Mouse (Mus musculus): ENCODE results near the gene Ccdc106. TPM values are rescaled to one million over a fixed set of nuclear protein-coding genes. Genes with fewer than 3 reads are reported as not detected.

Ccdc106 gene
- total and polyA plus RNA-seq, 3 experiments, result 0.25 to 0.53 TPM; not detected in 1

DNA sequence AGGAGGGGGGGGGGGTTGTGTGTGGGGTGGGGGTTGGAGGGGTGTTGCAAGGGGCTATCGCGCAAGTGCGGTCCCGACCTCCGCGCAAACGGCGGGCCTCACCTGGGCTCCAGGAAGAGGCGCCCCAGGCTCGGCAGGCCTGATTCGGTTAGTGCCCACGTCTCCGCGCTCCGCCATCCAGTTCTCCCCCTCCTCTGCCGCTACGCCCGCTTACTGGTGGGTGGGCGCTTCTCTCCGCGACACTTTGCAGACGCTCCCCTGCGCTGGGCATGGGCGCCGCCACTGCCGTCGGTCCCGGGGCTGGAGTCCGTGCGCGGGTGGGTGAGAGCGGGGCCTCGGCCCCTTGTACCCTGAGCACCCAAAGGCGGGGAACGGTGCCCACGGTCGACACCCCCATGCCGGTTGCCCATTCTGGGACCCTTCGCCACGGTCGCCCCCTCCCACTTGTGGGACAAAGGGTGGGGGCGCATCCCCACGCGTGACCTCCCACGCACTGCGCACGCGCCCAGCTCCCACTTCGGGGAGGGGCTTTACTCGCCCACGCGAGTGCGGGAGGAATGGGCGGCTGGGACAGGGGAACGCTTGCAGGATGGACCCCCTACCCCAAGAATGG is 36.4 kb downstream of the Ccdc106 start:
- Histone ChIP-seq H3K36me3 (ENCODE audit: control insufficient read depth, insufficient read depth, low read length) (no peaks in the 10 kb centered on the region), H3K27me3 (ENCODE audit: control insufficient read depth, insufficient read depth, low read length) (peaks cover 20% of the 10 kb centered on the region), H3K9ac (ENCODE audit: low read depth, low read length) (no peak overlapping the region), H3K27ac (no peak overlapping the region), H3K79me2 (replicated peaks; ENCODE audit: control insufficient read depth, insufficient read depth, low read length) (no peaks in the 10 kb centered on the region), H3K4me3 (no peak overlapping the region), H3K4me1 (ENCODE audit: control insufficient read depth, insufficient read depth, low read length) (peaks cover 3% of the 10 kb centered on the region)
- no peak for TF ChIP-seq POLR2A (IDR thresholded peaks at IDR 0.05; ENCODE audit: insufficient read depth, low read depth, low read length)
- no peak for TF ChIP-seq CTCF (IDR thresholded peaks at IDR 0.05)
- no peak for TF ChIP-seq EP300 (IDR thresholded peaks at IDR 0.05; ENCODE audit: insufficient read depth, low read depth, low read length)
- intact Hi-C loops (cut with DNase I), result no loop called here
- DNase-seq, result no peak
- 4% methylated on average over 53 of the region's 55 CpGs for WGBS

DNA sequence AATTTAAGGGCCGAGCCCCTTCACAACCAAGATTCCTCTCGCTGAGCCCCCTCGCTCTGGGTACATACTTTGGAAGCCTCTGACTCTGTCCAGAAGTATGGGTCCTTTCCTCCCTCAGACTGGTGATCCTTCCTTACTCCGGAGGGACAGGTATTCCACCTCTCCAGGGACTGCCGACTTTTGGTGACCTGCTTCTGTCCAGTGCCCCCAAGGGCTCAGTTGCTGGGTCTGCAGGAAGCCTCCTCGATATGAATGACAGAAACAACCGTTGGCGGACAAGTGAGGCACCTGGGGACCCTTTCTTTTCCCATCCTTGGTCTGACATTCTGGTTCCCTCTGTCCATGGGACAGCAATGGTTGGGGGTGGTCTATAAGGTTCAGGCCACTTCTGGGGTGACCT is 37.0 kb downstream of the Ccdc106 start:
- Histone ChIP-seq H3K27me3 (ENCODE audit: control insufficient read depth, insufficient read depth, low read length) (peaks cover 20% of the 10 kb centered on the region), H3K4me1 (ENCODE audit: control insufficient read depth, insufficient read depth, low read length) (peaks cover 3% of the 10 kb centered on the region), H3K36me3 (ENCODE audit: control insufficient read depth, insufficient read depth, low read length) (no peaks in the 10 kb centered on the region), H3K4me3 (no peak overlapping the region), H3K27ac (no peak overlapping the region), H3K79me2 (replicated peaks; ENCODE audit: control insufficient read depth, insufficient read depth, low read length) (no peaks in the 10 kb centered on the region), H3K9ac (ENCODE audit: low read depth, low read length) (no peak overlapping the region)
- TF ChIP-seq EP300 (IDR thresholded peaks at IDR 0.05; ENCODE audit: insufficient read depth, low read depth, low read length), result no peak
- no peak for TF ChIP-seq POLR2A (IDR thresholded peaks at IDR 0.05; ENCODE audit: insufficient read depth, low read depth, low read length)
- no peak for TF ChIP-seq CTCF (IDR thresholded peaks at IDR 0.05)
- DNase-seq, result no peak
- intact Hi-C loops (cut with DNase I), result no loop called here
- 36% methylated on average over 8 of the region's 8 CpGs for WGBS

DNA sequence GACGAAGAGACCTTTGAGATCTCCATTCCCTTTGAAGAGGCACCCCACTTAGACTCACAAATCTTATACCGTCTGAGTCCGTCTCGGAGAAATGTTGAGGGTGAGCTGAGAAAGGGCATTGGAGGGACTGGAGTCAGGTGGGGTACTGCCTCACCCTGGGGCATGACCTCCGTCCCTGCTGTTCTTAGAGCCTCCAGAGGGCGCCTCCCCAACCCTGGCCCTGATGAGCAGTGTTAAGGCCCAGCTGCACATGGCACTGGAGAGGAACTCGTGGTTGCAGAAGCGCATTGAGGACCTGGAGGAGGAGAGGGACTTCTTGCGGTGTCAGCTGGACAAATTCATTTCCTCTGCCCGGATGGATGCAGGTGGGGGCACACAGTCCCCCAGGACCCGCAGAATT is 37.5 kb downstream of the Ccdc106 start:
- Histone ChIP-seq H3K4me1 (ENCODE audit: control insufficient read depth, insufficient read depth, low read length) (peaks cover 2% of the 10 kb centered on the region; the same call in 1 of the 2 replicates), H3K4me3 (no peak overlapping the region), H3K27ac (no peak overlapping the region), H3K27me3 (ENCODE audit: control insufficient read depth, insufficient read depth, low read length) (peaks cover 20% of the 10 kb centered on the region), H3K36me3 (ENCODE audit: control insufficient read depth, insufficient read depth, low read length) (no peaks in the 10 kb centered on the region), H3K9ac (ENCODE audit: low read depth, low read length) (no peak overlapping the region), H3K79me2 (replicated peaks; ENCODE audit: control insufficient read depth, insufficient read depth, low read length) (no peaks in the 10 kb centered on the region)
- intact Hi-C loops (cut with DNase I), result no loop called here
- TF ChIP-seq CTCF (IDR thresholded peaks at IDR 0.05), result no peak
- no peak for TF ChIP-seq EP300 (IDR thresholded peaks at IDR 0.05; ENCODE audit: insufficient read depth, low read depth, low read length)
- TF ChIP-seq POLR2A (IDR thresholded peaks at IDR 0.05; ENCODE audit: insufficient read depth, low read depth, low read length), result no peak
- DNase-seq, result no peak
- WGBS, result 38% methylated on average over 11 of the region's 11 CpGs

DNA sequence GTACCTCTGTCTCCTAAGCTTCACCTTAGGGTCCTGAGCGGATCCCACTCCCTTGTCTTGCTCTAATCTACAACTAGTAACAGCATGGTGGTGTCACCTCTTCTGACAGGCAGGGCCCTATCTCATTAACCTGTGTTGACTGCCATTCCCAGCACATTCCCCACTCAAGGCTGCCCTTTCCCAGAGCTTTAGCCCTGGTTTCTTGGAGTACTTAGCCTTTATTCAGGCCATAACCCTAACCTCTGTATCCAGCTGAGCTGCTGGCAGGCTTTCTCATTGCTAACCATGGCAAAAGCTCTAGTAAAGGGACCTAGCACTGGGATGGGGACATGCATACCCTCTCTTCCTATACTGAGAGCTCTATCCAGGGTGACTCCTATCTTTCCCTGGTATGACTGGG is 38.3 kb downstream of the Ccdc106 start:
- no peak for DNase-seq
- intact Hi-C loops (cut with DNase I), result no loop called here
- no peak for TF ChIP-seq POLR2A (IDR thresholded peaks at IDR 0.05; ENCODE audit: insufficient read depth, low read depth, low read length)
- TF ChIP-seq EP300 (IDR thresholded peaks at IDR 0.05; ENCODE audit: insufficient read depth, low read depth, low read length), result no peak
- no peak for TF ChIP-seq CTCF (IDR thresholded peaks at IDR 0.05)
- H3K4me3 ChIP-seq, result no peak overlapping the region
- no peak overlapping the region for H3K9ac ChIP-seq (ENCODE audit: low read depth, low read length)
- no peaks in the 10 kb centered on the region for H3K79me2 ChIP-seq (replicated peaks; ENCODE audit: control insufficient read depth, insufficient read depth, low read length)
- peaks cover 4% of the 10 kb centered on the region; the same call in 1 of the 2 replicates for H3K36me3 ChIP-seq (ENCODE audit: control insufficient read depth, insufficient read depth, low read length)
- no peak overlapping the region for H3K27ac ChIP-seq
- peaks cover 14% of the 10 kb centered on the region for H3K27me3 ChIP-seq (ENCODE audit: control insufficient read depth, insufficient read depth, low read length)
- 85% methylated on average over 1 of the region's 1 CpGs for WGBS
- H3K4me1 ChIP-seq (ENCODE audit: control insufficient read depth, insufficient read depth, low read length), result peaks cover 2% of the 10 kb centered on the region

DNA sequence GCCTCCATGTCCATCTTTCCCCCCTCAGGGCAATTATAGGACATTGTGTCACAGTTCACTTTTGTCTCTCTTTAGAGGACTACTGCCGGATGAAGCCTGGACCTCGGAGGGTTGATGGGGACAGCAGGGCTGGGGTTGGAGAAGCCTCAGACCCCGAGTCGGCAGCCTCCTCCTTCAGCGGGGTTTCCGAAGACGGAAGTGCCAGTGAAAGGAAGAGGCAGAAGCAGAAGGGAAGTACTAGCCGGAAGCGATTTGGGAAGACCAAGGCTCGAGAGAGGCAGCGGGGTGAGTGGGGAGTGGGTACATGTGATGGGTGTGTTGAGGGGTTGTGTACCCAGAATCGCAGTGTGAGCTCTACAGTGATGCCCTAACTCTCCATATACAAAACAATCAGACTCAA is 39.1 kb downstream of the Ccdc106 start:
- Histone ChIP-seq H3K27me3 (ENCODE audit: control insufficient read depth, insufficient read depth, low read length) (peaks cover 11% of the 10 kb centered on the region), H3K36me3 (ENCODE audit: control insufficient read depth, insufficient read depth, low read length) (peaks cover 11% of the 10 kb centered on the region), H3K4me3 (no peak overlapping the region), H3K4me1 (ENCODE audit: control insufficient read depth, insufficient read depth, low read length) (peaks cover 4% of the 10 kb centered on the region), H3K9ac (ENCODE audit: low read depth, low read length) (no peak overlapping the region), H3K79me2 (replicated peaks; ENCODE audit: control insufficient read depth, insufficient read depth, low read length) (no peaks in the 10 kb centered on the region; the same call in 1 of the 2 replicates), H3K27ac (no peak overlapping the region)
- intact Hi-C loops (cut with DNase I), result no loop called here
- TF ChIP-seq POLR2A (IDR thresholded peaks at IDR 0.05; ENCODE audit: insufficient read depth, low read depth, low read length) (no peak), CTCF (IDR thresholded peaks at IDR 0.05) (no peak), EP300 (IDR thresholded peaks at IDR 0.05; ENCODE audit: insufficient read depth, low read depth, low read length) (no peak)
- 88% methylated on average over 12 of the region's 12 CpGs for WGBS
- DNase-seq, result peak in 1 of 2 experiments; percentile 33

DNA sequence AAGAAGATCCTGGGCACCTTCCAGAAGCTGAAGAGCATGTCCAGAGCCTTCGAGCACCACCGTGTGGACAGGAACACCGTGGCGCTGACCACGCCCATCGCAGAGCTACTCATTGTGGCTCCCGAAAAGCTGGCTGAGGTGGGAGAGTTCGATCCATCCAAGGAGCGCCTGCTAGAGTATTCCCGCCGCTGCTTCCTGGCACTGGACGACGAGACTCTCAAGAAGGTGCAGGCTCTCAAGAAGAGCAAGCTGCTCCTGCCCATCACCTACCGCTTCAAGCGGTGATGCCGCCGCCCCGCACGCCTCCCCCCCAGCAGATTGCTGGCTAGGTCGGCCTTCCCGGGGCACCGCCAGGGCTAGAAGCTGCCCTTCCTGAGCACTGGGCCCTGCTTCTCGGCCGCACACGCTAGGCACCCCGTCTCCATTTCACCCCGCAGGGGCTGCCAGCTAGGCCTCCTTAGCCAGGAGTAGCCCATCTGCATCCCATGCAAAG is 39.9 kb downstream of the Ccdc106 start:
- intact Hi-C loops (cut with DNase I), result loop anchor here (2.0 to 10.0 kb wide), 3 partner anchors 67 to 375 kb away; partner anchors contain the start of genes Hspbp1 and Kmt5c
- Histone ChIP-seq H3K4me3 (peak overlapping the region; percentile 93), H3K27ac (peak overlapping the region; percentile 100), H3K79me2 (replicated peaks; ENCODE audit: control insufficient read depth, insufficient read depth, low read length) (no peaks in the 10 kb centered on the region; the same call in 1 of the 2 replicates), H3K9ac (ENCODE audit: low read depth, low read length) (peak overlapping the region; percentile 46), H3K27me3 (ENCODE audit: control insufficient read depth, insufficient read depth, low read length) (peaks cover 8% of the 10 kb centered on the region), H3K4me1 (ENCODE audit: control insufficient read depth, insufficient read depth, low read length) (peaks cover 4% of the 10 kb centered on the region), H3K36me3 (ENCODE audit: control insufficient read depth, insufficient read depth, low read length) (peaks cover 13% of the 10 kb centered on the region)
- 3% methylated on average over 27 of the region's 27 CpGs for WGBS
- peak; percentile 85 for TF ChIP-seq EP300 (IDR thresholded peaks at IDR 0.05; ENCODE audit: insufficient read depth, low read depth, low read length)
- TF ChIP-seq POLR2A (IDR thresholded peaks at IDR 0.05; ENCODE audit: insufficient read depth, low read depth, low read length), result no peak
- peak; percentile 82 for TF ChIP-seq CTCF (IDR thresholded peaks at IDR 0.05)
- DNase-seq, result peak; percentile 79 to 84
